Mouse (Mus musculus) urinary bladder, postnatal 10 days (tissue): ENCODE data around the gene Gm8206.
"Not testable (repeated sequence)": the region's sequence is repeated elsewhere in the genome, so short reads cannot be mapped to it uniquely, and the experiment has no call there.

Experiments
- DNase-seq: peaks from one replicate; pipeline ENCODE4 v3.0.0; 2022; ENCODE audit warnings: low spot score

Gm8206 gene

GRCm38 (mm10) chr14:6093842-6094241, at the start of gene Gm8206:
Gene Gm8206, minus strand, starts transcription at chr14:6093942.
- DNase-seq = not testable (repeated sequence)

GRCm38 (mm10) chr14:6125707-6126106, 32.0 kb upstream of the Gm8206 start, which contains the start of gene Gm3476:
Gene Gm3476, minus strand, starts transcription at chr14:6125807.
- DNase-seq = not testable (repeated sequence)

GRCm38 (mm10) chr14:6108272-6108925, 14.7 kb upstream of the Gm8206 start, which contains the start of gene Gm3468:
Gene Gm3468, minus strand, starts transcription at chr14:6108665.
- DNase-seq = peak; percentile 14

GRCm38 (mm10) chr14:6107500-6107899, 13.8 kb upstream of the Gm8206 start:
- DNase-seq = not testable (repeated sequence)

- DNase-seq = not testable (repeated sequence)
Measured at GRCm38 (mm10) chr14:6058167-6058566, 35.6 kb downstream of the Gm8206 start, which contains the start of gene Gm6337. Gene Gm6337, minus strand, starts transcription at chr14:6058267.

GRCm38 (mm10) chr14:5987136-5987535, 106.6 kb downstream of the Gm8206 start:
- DNase-seq = peak; percentile 16

GRCm38 (mm10) chr14:5979037-5979436, 114.7 kb downstream of the Gm8206 start, which contains the start of gene Gm3453:
Gene Gm3453, minus strand, starts transcription at chr14:5979137.
- DNase-seq = not testable (repeated sequence)
